Mouse (Mus musculus): ENCODE measurements around the gene Gadl1. TPM values are rescaled to one million over a fixed set of nuclear protein-coding genes. Genes with fewer than 3 reads are reported as not detected.

The Gadl1 gene
- polyA plus RNA-seq, 2 experiments, result 0.69 to 1.4 TPM

DNA sequence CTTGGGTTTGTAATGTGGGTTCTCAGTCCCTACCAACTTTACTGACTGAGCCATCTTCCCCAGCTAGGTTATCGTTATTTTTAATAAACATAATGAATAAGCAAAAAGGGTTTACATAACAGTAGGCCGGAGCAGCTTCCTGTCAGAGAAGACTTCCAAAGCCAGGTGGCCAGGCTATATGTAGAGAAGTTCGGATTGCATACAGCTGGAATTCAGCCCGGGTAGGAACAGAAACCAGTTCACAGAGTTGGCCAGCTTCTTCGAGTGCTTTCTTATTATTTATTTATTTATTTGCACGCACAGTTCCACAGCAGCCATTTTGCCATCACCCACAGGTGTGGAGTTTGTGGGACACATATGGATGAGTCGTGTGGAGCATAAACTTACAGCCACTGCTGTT lies 212.2 kb downstream of the Gadl1 start:
- 66% methylated on average over 7 of the region's 7 CpGs for whole genome bisulfite sequencing
- no peaks in the 10 kb centered on the region for H3K9me3 ChIP-seq (ENCODE audit: control insufficient read depth, low read length)
- H3K4me3 ChIP-seq (replicated peaks; ENCODE audit: low read length), result no peak overlapping the region
- no peaks in the 10 kb centered on the region for H3K27me3 ChIP-seq (ENCODE audit: control insufficient read depth, insufficient read depth, low read length)
- H3K4me2 ChIP-seq (replicated peaks; ENCODE audit: low read depth, low read length, severe bottlenecking), result no peak overlapping the region
- no peak for TF ChIP-seq POLR2A (IDR thresholded peaks at IDR 0.05; ENCODE audit: borderline replicate concordance, extremely low read depth, insufficient read depth, insufficient read length)
- H3K9ac ChIP-seq (ENCODE audit: low read depth, low read length, severe bottlenecking), result no peak overlapping the region
- H3K36me3 ChIP-seq (ENCODE audit: control insufficient read depth, insufficient read depth, low read length), result peaks cover 67% of the 10 kb centered on the region
- ATAC-seq (ENCODE audit: low FRiP score, low read depth), result no peak
- H3K27ac ChIP-seq (replicated peaks; ENCODE audit: low read depth, low read length), result no peak overlapping the region
- H3K4me1 ChIP-seq (ENCODE audit: control insufficient read depth, insufficient read depth, low read length), result peaks cover 18% of the 10 kb centered on the region
- peak; percentile 45 for DNase-seq (ENCODE audit: low spot score)

DNA sequence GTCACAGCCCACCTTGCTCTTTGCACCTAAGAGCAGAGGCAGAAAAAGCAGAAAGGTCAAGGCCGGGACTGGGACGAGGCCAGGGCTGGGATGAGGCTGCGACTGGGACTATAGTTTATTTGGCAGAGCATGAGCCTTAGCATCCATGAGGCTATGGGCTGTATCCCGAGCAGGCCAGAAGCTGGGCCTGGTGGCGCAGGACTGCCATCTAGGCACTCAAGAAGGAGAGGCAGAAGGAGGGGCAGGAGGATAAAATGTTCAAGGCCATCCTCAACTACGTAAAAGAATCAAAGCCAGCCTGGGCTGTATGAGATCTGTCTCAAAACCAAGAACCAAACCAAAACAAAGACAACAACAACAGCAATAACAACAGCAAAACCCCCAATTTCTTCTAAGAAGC lies 213.3 kb downstream of the Gadl1 start:
- H3K9ac ChIP-seq (ENCODE audit: low read depth, low read length, severe bottlenecking), result no peak overlapping the region
- H3K27me3 ChIP-seq (ENCODE audit: control insufficient read depth, insufficient read depth, low read length), result no peaks in the 10 kb centered on the region
- 65% methylated on average over 6 of the region's 6 CpGs for WGBS
- TF ChIP-seq POLR2A (IDR thresholded peaks at IDR 0.05; ENCODE audit: borderline replicate concordance, extremely low read depth, insufficient read depth, insufficient read length), result no peak
- H3K4me1 ChIP-seq (ENCODE audit: control insufficient read depth, insufficient read depth, low read length), result peaks cover 14% of the 10 kb centered on the region; the same call in 1 of the 2 replicates
- peak overlapping the region; percentile 33 for H3K27ac ChIP-seq (replicated peaks; ENCODE audit: low read depth, low read length)
- peaks cover 69% of the 10 kb centered on the region for H3K36me3 ChIP-seq (ENCODE audit: control insufficient read depth, insufficient read depth, low read length)
- DNase-seq (ENCODE audit: low spot score), result no peak
- no peak for ATAC-seq (ENCODE audit: low FRiP score, low read depth)
- no peak overlapping the region for H3K4me3 ChIP-seq (replicated peaks; ENCODE audit: low read length)
- H3K9me3 ChIP-seq (ENCODE audit: control insufficient read depth, low read length), result no peaks in the 10 kb centered on the region
- no peak overlapping the region for H3K4me2 ChIP-seq (replicated peaks; ENCODE audit: low read depth, low read length, severe bottlenecking)

DNA sequence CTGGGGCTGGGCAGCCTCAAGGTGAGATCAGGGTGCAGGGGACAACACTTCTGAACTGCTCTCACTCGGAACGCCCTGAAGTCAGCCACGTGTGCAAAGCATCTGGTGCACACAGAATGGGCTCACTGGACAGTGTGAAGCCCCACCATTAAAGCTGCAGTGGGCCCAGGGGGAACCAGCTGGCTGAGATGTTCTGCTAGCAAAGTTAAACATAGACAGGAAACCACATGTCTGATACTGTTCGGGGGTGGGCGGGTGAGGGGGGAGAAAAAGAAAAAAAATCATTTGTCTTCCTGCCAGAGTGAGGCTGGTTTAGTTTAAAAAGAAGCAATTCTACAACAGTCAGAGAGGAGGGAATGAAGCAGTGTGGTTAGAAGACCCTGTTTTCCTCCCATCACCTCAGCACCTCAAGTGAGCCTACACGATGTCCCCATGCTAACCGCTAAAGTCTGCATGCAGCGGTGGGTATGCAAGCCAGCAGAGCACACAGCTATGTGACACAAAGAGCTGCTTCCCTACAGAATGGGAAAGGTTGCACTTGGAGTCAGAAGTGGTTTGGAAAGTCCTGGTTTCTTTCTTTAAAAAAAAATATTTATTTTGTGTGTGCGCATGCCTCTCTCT lies 213.8 kb downstream of the Gadl1 start:
- Histone ChIP-seq H3K36me3 (ENCODE audit: control insufficient read depth, insufficient read depth, low read length) (peaks cover 74% of the 10 kb centered on the region), H3K4me1 (ENCODE audit: control insufficient read depth, insufficient read depth, low read length) (peaks cover 14% of the 10 kb centered on the region; the same call in 1 of the 2 replicates), H3K4me3 (replicated peaks; ENCODE audit: low read length) (no peak overlapping the region), H3K4me2 (replicated peaks; ENCODE audit: low read depth, low read length, severe bottlenecking) (no peak overlapping the region), H3K27ac (replicated peaks; ENCODE audit: low read depth, low read length) (peak overlapping the region; percentile 33), H3K27me3 (ENCODE audit: control insufficient read depth, insufficient read depth, low read length) (no peaks in the 10 kb centered on the region), H3K9ac (ENCODE audit: low read depth, low read length, severe bottlenecking) (no peak overlapping the region), H3K9me3 (ENCODE audit: control insufficient read depth, low read length) (no peaks in the 10 kb centered on the region)
- ATAC-seq (ENCODE audit: low FRiP score, low read depth) (peak; percentile 80), DNase-seq (ENCODE audit: low spot score) (peak; percentile 73)
- WGBS, result 31% methylated on average over 9 of the region's 9 CpGs
- no peak for TF ChIP-seq POLR2A (IDR thresholded peaks at IDR 0.05; ENCODE audit: borderline replicate concordance, extremely low read depth, insufficient read depth, insufficient read length)

Measured in limb, embryonic 14.5 days (tissue).